Mouse (Mus musculus) forebrain, embryonic 10.5 days (tissue): Measurements from ENCODE around the gene Tspan13. TPM values are rescaled to one million over a fixed set of nuclear protein-coding genes. Genes with fewer than 3 reads are reported as not detected.

Experiments
- DNase-seq: peaks from one replicate; pipeline ENCODE4 v3.0.0-alpha.2; 2017; ENCODE audit warnings: low spot score; ENCODE audit errors: extremely low spot score
- H3K27ac ChIP-seq: fragments of 300-500 bp; sonication (generic); 2 replicates; pipeline ENCODE4 v1.5.1; 2016; ENCODE audit warnings: mild to moderate bottlenecking
- H3K27me3 ChIP-seq: fragments of 300-500 bp; sonication (generic); 2 replicates; pipeline ENCODE4 v1.6.1; 2016; ENCODE audit warnings: mild to moderate bottlenecking; ENCODE audit not compliant: poor library complexity, severe bottlenecking
- H3K36me3 ChIP-seq: fragments of 300-500 bp; sonication (generic); replicated peaks from 2 replicates; pipeline ENCODE4 v1.6.1; 2016; ENCODE audit warnings: mild to moderate bottlenecking, moderate library complexity
- H3K4me1 ChIP-seq: fragments of 300-500 bp; sonication (generic); 2 replicates; pipeline ENCODE4 v1.6.1; 2016
- H3K4me3 ChIP-seq: fragments of 300-500 bp; sonication (generic); 2 replicates; pipeline ENCODE4 v1.5.1; 2016; ENCODE audit warnings: mild to moderate bottlenecking, moderate library complexity
- H3K9me3 ChIP-seq: fragments of 300-500 bp; sonication (generic); 2 replicates; pipeline ENCODE4 v1.6.1; 2016; ENCODE audit warnings: mild to moderate bottlenecking, moderate library complexity
- WGBS: fragments of 180-500 bp; shearing (Covaris S2); methylation state at CpG from one replicate; pipeline ENCODE4 v1.1.7; 2016; 5-methylcytosine and 5-hydroxymethylcytosine counted together
- polyA plus RNA-seq: library from polyadenylated mRNA; unstranded; fragments of >200 nt; fragmentation: Nextera tagmentation; extraction: Ambion mirVana; gene quantifications from 2 replicates; pipeline ENCODE4 v1.2.1, GENCODE M21; 2016

The Tspan13 gene
- polyA plus RNA-seq, 1 experiment from 2014 or later = 161 TPM

DNA sequence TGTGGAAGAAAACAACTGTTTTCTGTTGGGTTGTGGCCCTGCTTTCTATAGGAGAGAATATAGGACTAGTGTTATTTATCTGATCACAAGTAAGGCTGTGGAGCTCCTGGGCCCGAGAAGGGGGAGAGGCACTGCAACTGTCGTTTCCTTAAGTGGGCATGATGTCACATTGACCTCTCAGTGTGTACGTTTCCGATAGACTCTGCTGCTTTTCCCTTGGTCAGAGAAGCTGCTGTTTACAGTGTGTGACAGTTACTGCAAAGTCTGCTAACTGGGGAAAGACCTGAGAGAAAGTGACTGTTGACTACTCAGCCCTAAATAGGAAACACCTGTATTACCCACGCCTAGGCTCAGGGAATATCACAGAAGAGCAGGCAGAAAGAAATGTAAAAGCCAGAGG is 3.9 kb upstream of the Tspan13 start:
- no peaks in the 10 kb centered on the region for H3K36me3 ChIP-seq
- H3K4me1 ChIP-seq = peaks cover 16% of the 10 kb centered on the region

DNA sequence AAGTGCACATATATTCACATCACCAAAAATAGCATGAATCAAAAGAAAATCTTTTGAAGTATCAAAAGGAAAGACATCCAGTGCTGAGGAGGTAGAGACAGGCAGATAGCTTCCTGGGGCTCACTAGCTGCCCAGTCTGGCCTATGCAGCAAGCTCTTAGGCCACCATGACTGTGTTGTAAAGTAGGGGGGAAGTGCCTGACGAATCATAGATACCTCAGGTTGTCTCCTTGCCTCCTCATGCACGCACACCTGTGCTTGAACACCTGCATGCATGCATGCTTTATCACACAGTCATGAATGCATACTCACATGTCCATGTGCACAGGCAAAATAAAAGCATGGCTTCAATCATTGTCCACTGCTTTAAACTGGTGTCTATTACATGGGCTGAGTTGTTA is 2.4 kb upstream of the Tspan13 start:
- DNase-seq = no peak
- Histone ChIP-seq H3K4me3 (no peak overlapping the region), H3K9me3 (no peaks in the 10 kb centered on the region), H3K27me3 (no peaks in the 10 kb centered on the region), H3K4me1 (peaks cover 31% of the 10 kb centered on the region), H3K36me3 (no peaks in the 10 kb centered on the region), H3K27ac (no peak overlapping the region)
- 84% methylated on average over 2 of the region's 2 CpGs for WGBS

More for the DNA sequence above, 3.9 kb upstream of the Tspan13 start:
- H3K9me3 ChIP-seq = no peaks in the 10 kb centered on the region
- H3K27me3 ChIP-seq = no peaks in the 10 kb centered on the region
- H3K27ac ChIP-seq = no peak overlapping the region
- H3K4me3 ChIP-seq = no peak overlapping the region
- no peak for DNase-seq
- 51% methylated on average over 5 of the region's 5 CpGs for WGBS

DNA sequence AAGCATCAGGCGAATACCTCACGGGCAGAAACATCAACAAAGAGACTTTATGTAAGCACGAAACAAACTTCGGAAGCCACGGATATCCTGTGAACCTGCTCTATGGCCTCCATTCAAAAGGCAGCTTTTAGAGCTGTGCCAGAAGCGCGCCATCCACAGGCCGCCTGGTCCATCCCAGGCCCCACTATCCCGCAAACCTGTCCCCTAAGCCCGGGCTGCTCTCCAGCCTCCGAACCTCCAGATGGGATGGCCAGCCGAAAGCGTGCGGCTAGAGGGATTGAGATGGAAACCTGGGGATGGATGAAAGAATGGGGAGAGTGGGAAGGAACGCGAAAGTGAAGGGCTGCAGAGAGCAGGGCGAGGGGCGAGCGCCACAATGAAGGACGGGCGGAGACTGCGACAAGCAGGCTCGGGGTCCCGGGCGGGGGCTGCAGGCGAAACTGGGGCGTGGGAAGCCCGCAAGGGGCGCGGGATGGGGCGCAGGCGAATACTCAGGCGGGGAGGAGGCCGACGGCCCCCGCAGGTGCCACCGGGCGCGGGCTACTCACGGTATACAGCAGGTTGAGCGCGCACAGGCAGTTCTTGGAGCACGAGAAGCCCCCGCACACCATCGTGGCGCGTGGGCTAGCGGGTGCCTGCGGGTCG is 475 bp downstream of the Tspan13 start:
- H3K4me1 ChIP-seq = peaks cover 34% of the 10 kb centered on the region
- under 1% methylated on average over 50 of the region's 50 CpGs for WGBS
- peak overlapping the region; percentile 95 for H3K4me3 ChIP-seq
- DNase-seq = peak; percentile 67
- peaks cover 5% of the 10 kb centered on the region for H3K36me3 ChIP-seq
- peak overlapping the region; percentile 98 for H3K27ac ChIP-seq
- H3K9me3 ChIP-seq = peaks cover 1% of the 10 kb centered on the region; the same call in 1 of the 2 replicates
- H3K27me3 ChIP-seq = no peaks in the 10 kb centered on the region

DNA sequence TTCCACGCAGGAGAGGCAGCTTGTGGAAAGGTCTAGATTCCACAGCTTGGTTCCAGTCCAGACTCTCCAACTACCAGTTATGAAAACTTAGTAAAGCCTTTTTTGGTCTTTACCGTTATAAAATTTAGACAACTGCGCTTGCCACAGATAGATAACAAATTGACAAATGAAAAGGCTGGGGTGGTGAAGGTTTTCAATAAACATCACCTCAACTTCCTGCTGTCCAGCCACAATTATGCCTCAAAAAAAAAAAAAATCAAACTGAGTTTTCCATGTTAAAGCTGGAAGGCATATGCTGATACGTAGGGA is 1.1 kb downstream of the Tspan13 start:
- Histone ChIP-seq H3K27me3 (no peaks in the 10 kb centered on the region), H3K4me3 (peak overlapping the region; percentile 95), H3K36me3 (peaks cover 11% of the 10 kb centered on the region), H3K27ac (peak overlapping the region; percentile 98), H3K9me3 (peaks cover 7% of the 10 kb centered on the region; the same call in 1 of the 2 replicates), H3K4me1 (peaks cover 30% of the 10 kb centered on the region)
- WGBS = 58% methylated on average over 4 of the region's 4 CpGs
- DNase-seq = no peak

DNA sequence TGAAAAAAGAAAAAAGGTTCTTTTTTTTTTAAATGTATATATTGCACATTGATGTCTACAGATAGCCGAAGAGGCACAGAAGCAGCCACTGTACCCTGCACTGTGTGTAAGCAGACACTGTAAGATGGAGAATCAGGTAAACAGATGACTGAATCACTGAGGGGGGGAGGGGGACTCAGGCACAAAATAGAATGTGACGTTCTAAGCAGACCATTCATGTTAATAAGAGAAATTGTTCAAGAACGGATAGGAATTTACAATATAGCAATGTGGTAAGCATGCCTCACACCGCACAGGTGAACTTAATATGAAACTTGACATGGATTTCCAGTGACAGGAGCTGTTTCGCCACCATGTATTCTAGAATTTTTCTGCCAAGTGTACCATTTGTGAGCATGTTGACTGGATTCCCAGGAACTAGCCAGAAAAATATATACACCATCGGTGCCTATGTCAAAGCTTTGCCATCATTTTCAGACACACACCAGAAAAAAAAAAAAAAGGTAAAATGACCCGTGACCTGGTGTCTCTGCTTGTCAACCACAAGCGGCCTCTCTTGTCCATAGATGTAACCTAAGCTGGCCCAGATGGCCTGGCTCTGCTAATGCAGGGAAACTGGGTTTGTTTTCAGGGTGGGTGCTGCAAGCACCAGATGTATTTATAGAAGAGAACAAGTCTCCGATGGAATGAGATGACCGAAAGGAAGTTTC is 1.6 kb downstream of the Tspan13 start:
- Histone ChIP-seq H3K36me3 (peaks cover 16% of the 10 kb centered on the region), H3K27ac (no peak overlapping the region), H3K4me1 (peaks cover 28% of the 10 kb centered on the region), H3K9me3 (peaks cover 12% of the 10 kb centered on the region; the same call in 1 of the 2 replicates), H3K27me3 (no peaks in the 10 kb centered on the region), H3K4me3 (peak overlapping the region; percentile 95)
- WGBS = 77% methylated on average over 10 of the region's 10 CpGs
- no peak for DNase-seq

DNA sequence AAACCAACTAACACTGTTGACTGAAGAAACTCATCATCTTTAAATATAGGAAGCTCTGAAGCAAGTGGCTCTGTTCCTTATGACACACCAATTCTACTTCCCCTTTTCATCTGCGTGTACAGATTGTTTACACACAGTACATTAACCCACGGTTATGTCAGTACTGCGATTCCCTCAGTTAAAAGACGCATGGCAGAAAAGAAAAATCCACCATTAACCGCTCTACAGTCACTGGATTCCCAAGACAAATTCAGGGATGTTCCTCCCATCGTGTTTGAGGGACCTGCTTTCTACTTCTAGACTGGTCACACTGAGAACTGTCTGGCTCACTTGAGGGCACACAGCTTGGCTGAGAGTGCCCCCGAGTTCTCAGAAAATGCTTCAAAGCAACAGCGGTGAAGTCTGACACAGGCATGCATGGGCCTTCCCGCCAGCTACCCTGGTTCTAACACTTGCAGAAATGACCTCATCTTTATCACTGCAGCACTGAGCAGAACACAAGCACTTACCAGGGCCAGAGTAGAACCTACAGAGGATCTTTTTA is 2.7 kb downstream of the Tspan13 start:
- peaks cover 17% of the 10 kb centered on the region; the same call in 1 of the 2 replicates for H3K9me3 ChIP-seq
- no peak overlapping the region for H3K27ac ChIP-seq
- no peak for DNase-seq
- H3K4me1 ChIP-seq = peaks cover 28% of the 10 kb centered on the region
- H3K4me3 ChIP-seq = no peak overlapping the region
- H3K36me3 ChIP-seq = peaks cover 20% of the 10 kb centered on the region
- H3K27me3 ChIP-seq = no peaks in the 10 kb centered on the region
- 93% methylated on average over 9 of the region's 9 CpGs for WGBS

DNA sequence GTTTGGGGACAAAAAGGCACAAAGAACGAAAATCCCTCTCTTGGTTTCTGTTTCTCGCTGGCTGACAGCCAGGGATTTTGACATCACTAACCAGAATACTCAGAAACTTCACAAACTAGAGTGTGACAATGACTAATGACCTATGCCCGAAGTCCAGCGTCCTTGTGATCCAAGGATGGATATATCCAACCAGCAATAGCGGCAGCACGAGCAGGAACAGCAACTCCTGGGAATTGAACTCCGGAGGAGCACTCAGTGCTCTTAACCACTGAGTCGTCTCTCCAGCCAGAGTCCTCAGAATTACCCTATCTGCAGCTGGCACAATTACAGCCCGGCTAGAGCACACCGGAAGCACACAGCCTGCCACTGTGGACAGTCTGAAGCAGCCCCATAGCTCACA is 5.5 kb downstream of the Tspan13 start:
- DNase-seq = no peak
- Histone ChIP-seq H3K9me3 (peaks cover 23% of the 10 kb centered on the region; the same call in 1 of the 2 replicates), H3K36me3 (peaks cover 39% of the 10 kb centered on the region), H3K4me3 (no peak overlapping the region), H3K27ac (no peak overlapping the region), H3K27me3 (no peaks in the 10 kb centered on the region), H3K4me1 (peaks cover 22% of the 10 kb centered on the region)
- 91% methylated on average over 10 of the region's 10 CpGs for WGBS

DNA sequence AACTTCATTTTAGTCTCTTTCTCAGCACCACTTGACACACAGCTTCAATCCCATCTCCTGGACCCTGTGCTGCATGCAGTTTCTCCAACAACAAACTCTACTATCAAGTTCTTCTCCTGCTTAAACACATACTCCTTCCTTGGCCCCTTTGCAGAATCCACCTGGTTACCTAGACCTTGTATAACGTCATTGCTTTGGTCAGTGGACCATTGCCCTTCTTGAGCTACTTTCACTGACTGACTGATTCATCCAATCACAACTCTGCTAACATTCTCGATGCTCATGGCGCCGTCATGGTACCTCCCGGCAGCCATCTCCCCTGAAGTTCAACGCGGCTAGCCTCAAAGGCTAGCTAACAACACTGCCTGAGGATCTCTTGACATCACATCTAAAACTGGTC is 6.2 kb downstream of the Tspan13 start:
- H3K27ac ChIP-seq = no peak overlapping the region
- DNase-seq = no peak
- WGBS = 93% methylated on average over 7 of the region's 7 CpGs
- H3K36me3 ChIP-seq = peaks cover 39% of the 10 kb centered on the region
- peaks cover 23% of the 10 kb centered on the region; the same call in 1 of the 2 replicates for H3K9me3 ChIP-seq
- peaks cover 17% of the 10 kb centered on the region for H3K4me1 ChIP-seq
- H3K4me3 ChIP-seq = no peak overlapping the region
- no peaks in the 10 kb centered on the region for H3K27me3 ChIP-seq

DNA sequence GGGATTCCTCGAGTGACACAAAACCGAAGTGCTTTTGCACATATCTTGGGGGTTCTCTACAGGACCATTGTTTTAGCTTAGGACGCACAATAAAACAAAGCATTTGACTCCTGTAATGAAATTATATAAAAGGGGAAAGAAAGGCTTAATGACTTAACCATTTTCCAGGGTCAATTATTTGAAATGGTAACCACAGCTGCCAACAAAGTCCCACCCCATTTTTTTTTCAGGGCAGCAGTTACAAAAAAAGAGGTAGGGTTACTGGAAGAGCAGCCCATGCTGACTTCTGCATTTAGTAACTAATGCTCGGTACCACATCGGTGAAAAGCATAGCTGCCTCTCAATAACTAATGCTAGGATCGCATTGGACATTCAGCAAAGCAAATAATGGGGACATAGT is 6.8 kb downstream of the Tspan13 start:
- Histone ChIP-seq H3K4me3 (no peak overlapping the region), H3K36me3 (peaks cover 39% of the 10 kb centered on the region), H3K9me3 (peaks cover 23% of the 10 kb centered on the region; the same call in 1 of the 2 replicates), H3K4me1 (peaks cover 11% of the 10 kb centered on the region), H3K27me3 (no peaks in the 10 kb centered on the region), H3K27ac (no peak overlapping the region)
- DNase-seq = no peak
- 95% methylated on average over 6 of the region's 6 CpGs for WGBS

DNA sequence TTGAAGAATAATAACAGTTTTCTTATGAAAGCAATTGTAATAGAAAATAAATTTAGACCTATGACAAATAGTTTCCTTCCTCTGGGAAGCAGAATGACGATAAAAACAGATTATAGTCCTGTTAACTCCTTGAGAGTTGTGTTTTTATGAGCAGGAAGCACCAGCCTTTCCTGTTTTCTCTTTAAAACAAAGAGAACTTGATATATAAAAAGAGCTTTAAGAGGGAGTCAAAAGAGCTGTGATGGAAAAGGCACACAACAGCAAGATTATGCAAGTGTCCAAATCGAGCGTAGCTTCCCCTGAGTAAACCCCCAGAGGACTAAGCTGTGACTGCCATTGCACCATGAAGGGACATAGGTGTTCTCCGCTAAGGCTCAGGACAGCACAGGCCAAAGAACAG is 9.9 kb downstream of the Tspan13 start:
- WGBS = 82% methylated on average over 4 of the region's 4 CpGs
- DNase-seq = no peak
- H3K4me1 ChIP-seq = no peaks in the 10 kb centered on the region

DNA sequence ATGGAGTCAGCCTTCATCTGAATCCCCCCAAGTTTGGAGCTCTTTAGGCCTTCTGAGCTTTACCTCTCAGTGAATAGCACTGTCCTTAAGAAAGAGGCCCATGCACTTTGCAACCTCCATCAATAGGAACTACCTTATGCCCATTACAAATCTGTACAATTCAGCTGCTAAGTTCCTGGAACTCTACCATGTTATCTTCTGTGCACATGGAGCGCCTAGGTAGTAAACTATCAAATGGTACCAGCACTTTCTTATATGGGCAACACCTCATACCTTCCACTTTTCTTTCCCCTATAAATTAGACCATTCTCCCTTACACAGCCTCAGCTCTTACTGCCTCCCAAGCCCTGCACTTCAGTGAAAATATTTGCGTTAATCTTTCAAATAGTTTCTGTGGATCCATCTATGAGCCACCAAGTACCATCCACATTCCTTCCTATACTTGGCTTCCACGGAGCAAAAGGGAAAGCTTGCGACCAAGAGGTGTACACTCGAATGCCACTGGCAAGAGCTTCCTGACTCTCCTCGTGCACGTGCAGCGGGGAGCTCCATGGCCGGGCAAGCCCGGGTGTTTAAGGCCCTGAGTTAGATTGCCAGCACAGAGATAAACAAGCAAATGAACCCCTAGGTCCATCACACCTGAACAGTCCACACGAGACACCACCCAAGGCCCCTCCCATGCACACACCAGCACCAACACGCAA is 11.5 kb downstream of the Tspan13 start:
- Histone ChIP-seq H3K9me3 (peaks cover 12% of the 10 kb centered on the region; the same call in 1 of the 2 replicates), H3K36me3 (peaks cover 24% of the 10 kb centered on the region), H3K27me3 (no peaks in the 10 kb centered on the region), H3K4me1 (no peaks in the 10 kb centered on the region), H3K4me3 (no peak overlapping the region), H3K27ac (no peak overlapping the region)
- DNase-seq = no peak
- 93% methylated on average over 12 of the region's 12 CpGs for WGBS

More for the DNA sequence above, 9.9 kb downstream of the Tspan13 start:
- Histone ChIP-seq H3K9me3 (peaks cover 23% of the 10 kb centered on the region; the same call in 1 of the 2 replicates), H3K4me3 (no peak overlapping the region), H3K27me3 (no peaks in the 10 kb centered on the region), H3K36me3 (peaks cover 36% of the 10 kb centered on the region), H3K27ac (no peak overlapping the region)

DNA sequence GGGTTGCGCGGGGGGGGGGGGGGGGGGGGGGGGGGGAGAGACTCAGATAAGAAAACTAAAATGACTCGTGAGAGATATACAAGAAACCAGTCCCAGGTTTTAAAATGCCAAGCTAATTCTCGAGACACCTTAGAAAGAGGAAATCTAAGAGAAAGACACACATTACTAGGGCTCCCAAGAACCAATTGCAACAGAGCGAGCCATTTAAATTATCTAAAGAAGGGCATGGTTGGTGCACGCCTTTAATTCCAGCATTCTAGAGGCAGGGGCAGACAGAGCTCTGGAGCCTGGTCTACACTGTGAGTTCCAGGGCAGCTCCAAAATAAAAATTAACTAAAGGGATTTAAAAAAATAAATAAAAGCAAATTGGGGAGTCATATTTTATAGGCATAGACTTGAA is 12.6 kb downstream of the Tspan13 start:
- H3K4me1 ChIP-seq = no peaks in the 10 kb centered on the region
- no peak overlapping the region for H3K4me3 ChIP-seq
- no peak overlapping the region for H3K27ac ChIP-seq
- no peak for DNase-seq
- H3K36me3 ChIP-seq = peaks cover 18% of the 10 kb centered on the region
- no peaks in the 10 kb centered on the region for H3K27me3 ChIP-seq
- 87% methylated on average over 4 of the region's 6 CpGs for WGBS
- peaks cover 6% of the 10 kb centered on the region; the same call in 1 of the 2 replicates for H3K9me3 ChIP-seq
